ENCODE assay signal across 8 mouse cellular contexts in the genomic region with DNA sequence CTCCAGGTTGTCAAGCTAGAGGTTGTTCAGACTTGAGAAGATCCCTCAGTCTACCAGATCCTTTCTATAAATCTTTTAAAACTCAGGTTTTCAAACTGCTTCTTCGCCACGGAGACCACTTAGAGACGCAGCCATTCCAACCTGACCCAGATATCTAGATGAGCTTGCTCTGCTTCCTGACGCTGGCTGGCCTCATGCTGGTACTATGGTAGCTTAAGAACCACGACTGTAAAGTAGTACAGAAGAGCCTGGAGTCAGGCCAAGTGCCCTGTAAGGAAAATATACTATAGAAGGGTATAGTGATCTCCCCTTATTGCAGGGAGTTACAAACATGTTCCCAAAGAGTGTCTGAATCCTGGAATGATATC. TPM values are rescaled to one million over a fixed set of nuclear protein-coding genes. Genes with fewer than 3 reads are reported as not detected.
DNase-seq lines count a peak whose midpoint lies in the region; ATAC-seq and TF ChIP-seq lines count a peak whose summit lies in the region.

No protein-coding gene starts in this region.

- no peaks in the 10 kb centered on the region for H3K27me3 ChIP-seq in heart, adult 2 months (ENCODE audit: control insufficient read depth, insufficient read depth, low read length)
- H3K27me3 ChIP-seq in thymus, adult 2 months (ENCODE audit: control insufficient read depth, insufficient read depth, low read length): no peaks in the 10 kb centered on the region
- no peaks in the 10 kb centered on the region; the same call in 1 of the 2 replicates for H3K27me3 ChIP-seq in liver, embryonic 11.5 days (replicated peaks; ENCODE audit: control insufficient read depth, insufficient read depth, low read length)

- TF ChIP-seq POLR2A in heart, adult 2 months (IDR thresholded peaks at IDR 0.05; ENCODE audit: insufficient read depth, low read depth, low read length): no peak
- TF ChIP-seq POLR2A in thymus, adult 2 months (IDR thresholded peaks at IDR 0.05; ENCODE audit: control insufficient read depth, extremely low read depth, insufficient read depth, low read length, poor library complexity): no peak

- TF ChIP-seq EP300 in heart, adult 2 months (IDR thresholded peaks at IDR 0.05; ENCODE audit: insufficient read depth, low read depth, low read length): no peak

- TF ChIP-seq CTCF in heart, adult 2 months (IDR thresholded peaks at IDR 0.05): no peak
- no peak for TF ChIP-seq CTCF in thymus, adult 2 months (IDR thresholded peaks at IDR 0.05; ENCODE audit: borderline replicate concordance, control insufficient read depth, extremely low read depth, insufficient read depth, low read length, poor library complexity)

- DNase-seq in heart, adult 2 months: no peak
- no peak for DNase-seq in heart, adult 11 months
- no peak for DNase-seq in thymus, adult 2 months
- DNase-seq in thymus, postnatal 0 days (ENCODE audit: low spot score): no peak
- no peak for DNase-seq in liver, embryonic 11.5 days (ENCODE audit: low spot score)
- DNase-seq in frontal cortex, postnatal 14 days (ENCODE audit: low spot score in 2 of 2): no peak
- no peak for DNase-seq in adipocyte (ENCODE audit: low spot score)
- DNase-seq in gastrocnemius, adult 8-10 months (ENCODE audit: low spot score in 2 of 2): no peak

- H3K9ac ChIP-seq in heart, adult 2 months (ENCODE audit: low read depth, low read length): peak overlapping the region; percentile 93
- H3K9ac ChIP-seq in liver, embryonic 11.5 days (ENCODE audit: low read depth, low read length): peak overlapping the region; percentile 58

- peaks cover 8% of the 10 kb centered on the region for H3K4me1 ChIP-seq in heart, adult 2 months (ENCODE audit: control insufficient read depth, insufficient read depth, low read length)
- peaks cover 17% of the 10 kb centered on the region for H3K4me1 ChIP-seq in thymus, adult 2 months (replicated peaks; ENCODE audit: control insufficient read depth, insufficient read depth, low read length)
- H3K4me1 ChIP-seq in liver, embryonic 11.5 days (replicated peaks; ENCODE audit: control insufficient read depth, insufficient read depth, low read length): peaks cover 32% of the 10 kb centered on the region

- no peaks in the 10 kb centered on the region for H3K9me3 ChIP-seq in liver, embryonic 11.5 days (ENCODE audit: control insufficient read depth, low read length)

- peak overlapping the region; percentile 85 for H3K4me3 ChIP-seq in heart, adult 2 months
- peak overlapping the region; percentile 80 for H3K4me3 ChIP-seq in thymus, adult 2 months (ENCODE audit: control insufficient read depth, insufficient read depth, low read length)
- H3K4me3 ChIP-seq in liver, embryonic 11.5 days (ENCODE audit: low read depth, low read length): peak overlapping the region; percentile 59

- H3K79me2 ChIP-seq in heart, adult 2 months (replicated peaks; ENCODE audit: control insufficient read depth, insufficient read depth, low read length): no peaks in the 10 kb centered on the region

- ATAC-seq in liver, embryonic 11.5 days (replicated peaks; ENCODE audit: low FRiP score): no peak

- H3K36me3 ChIP-seq in heart, adult 2 months (ENCODE audit: control insufficient read depth, insufficient read depth, low read length): no peaks in the 10 kb centered on the region
- H3K36me3 ChIP-seq in thymus, adult 2 months (ENCODE audit: control insufficient read depth, insufficient read depth, low read length): no peaks in the 10 kb centered on the region
- no peaks in the 10 kb centered on the region for H3K36me3 ChIP-seq in liver, embryonic 11.5 days (ENCODE audit: control insufficient read depth, insufficient read depth, low read length)

- WGBS in heart, adult 2 months: 23% methylated on average over 5 of the region's 5 CpGs
- 39% methylated on average over 5 of the region's 5 CpGs for WGBS in thymus, adult 2 months
- WGBS in liver, embryonic 11.5 days: 15% methylated on average over 5 of the region's 5 CpGs

- intact Hi-C loops in heart, adult 2 months (cut with DNase I): loop anchor here (5.0 kb wide), 1 partner anchor 47 kb away; no protein-coding TSS in a partner anchor

- peak overlapping the region; percentile 86 for H3K27ac ChIP-seq in heart, adult 2 months
- H3K27ac ChIP-seq in thymus, adult 2 months (ENCODE audit: control insufficient read depth, insufficient read depth, low read length): no peak overlapping the region
- H3K27ac ChIP-seq in liver, embryonic 11.5 days (ENCODE audit: low read depth, low read length): no peak overlapping the region

- peak overlapping the region; percentile 71 for H3K4me2 ChIP-seq in liver, embryonic 11.5 days

RNA-seq across cellular contexts. Expression of gene Slc41a3, which starts 0.8 kb away (rescaled TPM):
- 100 to 1,000 TPM in 1 of 2 experiments, 10 to 100 TPM in 1; 91.9 to 139 TPM for total RNA-seq in heart, adult 2 months (2021)
- 100 and 128 TPM in 2 replicates for polyA plus RNA-seq in heart, adult 2 months (2012; rRNA removed)
- polyA plus RNA-seq in thymus, adult 2 months (2012; rRNA removed): 9.6 and 12.3 TPM in 2 replicates
- polyA plus RNA-seq in thymus, postnatal 0 days (2015; fragmentation: Nextera tagmentation; extraction: Ambion mirVana): 5.0 and 7.5 TPM in 2 replicates
- 43.0 and 46.2 TPM in 2 replicates for polyA plus RNA-seq in liver, embryonic 11.5 days (2014; fragmentation: Nextera tagmentation; extraction: Ambion mirVana)
- total RNA-seq in gastrocnemius, adult 8-10 months (2022): 10 to 100 TPM; 60.8 to 78.9 (median 75.8) TPM
